Mouse (Mus musculus) limb, embryonic 13.5 days (tissue): ENCODE measurements around the gene Gba. TPM values are rescaled to one million over a fixed set of nuclear protein-coding genes. Genes with fewer than 3 reads are reported as not detected.
A peak's percentile ranks its signal among the peaks of the same experiment; 100 is the strongest.

Experiments used
- ATAC-seq: fragments of 200-750 bp; cut with Nextera tagmentation; 2 replicates; pipeline ENCODE4 v1.8.0; 2017; ENCODE audit warnings: low read depth, moderate number of reproducible peaks, moderate TSS enrichment; ENCODE audit not compliant: low FRiP score
- H3K27ac ChIP-seq: fragments of 300-500 bp; sonication (generic); 2 replicates; pipeline ENCODE4 v1.5.1; 2015; ENCODE audit warnings: inconsistent platforms, mild to moderate bottlenecking, moderate library complexity
- H3K27me3 ChIP-seq: fragments of 300-500 bp; sonication (generic); 2 replicates; pipeline ENCODE4 v1.6.1; 2015; ENCODE audit warnings: mild to moderate bottlenecking, inconsistent platforms
- H3K36me3 ChIP-seq: fragments of 300-500 bp; sonication (generic); 2 replicates; pipeline ENCODE4 v1.6.1; 2015; ENCODE audit warnings: inconsistent platforms, mild to moderate bottlenecking, moderate library complexity
- H3K4me1 ChIP-seq: fragments of 300-500 bp; sonication (generic); 2 replicates; pipeline ENCODE4 v1.6.1; 2015; ENCODE audit warnings: inconsistent platforms
- H3K4me2 ChIP-seq: fragments of 300-500 bp; sonication (generic); replicated peaks from 2 replicates; pipeline ENCODE4 v1.6.1; 2015; ENCODE audit warnings: inconsistent platforms, mild to moderate bottlenecking, moderate library complexity
- H3K4me3 ChIP-seq: fragments of 300-500 bp; sonication (generic); 2 replicates; pipeline ENCODE4 v1.5.1; 2015; ENCODE audit warnings: moderate library complexity, mild to moderate bottlenecking, inconsistent platforms
- H3K9ac ChIP-seq: fragments of 300-500 bp; sonication (generic); 2 replicates; pipeline ENCODE4 v1.6.1; 2015; ENCODE audit warnings: mild to moderate bottlenecking, inconsistent platforms
- H3K9me3 ChIP-seq: fragments of 300-500 bp; sonication (generic); 2 replicates; pipeline ENCODE4 v1.6.1; 2016; ENCODE audit warnings: inconsistent platforms
- WGBS: fragments of 180-500 bp; shearing (Covaris S2); methylation state at CpG from one replicate; pipeline ENCODE4 v1.1.7; 2015; 5-methylcytosine and 5-hydroxymethylcytosine counted together
- polyA plus RNA-seq: library from polyadenylated mRNA; unstranded; fragments of >200 nt; fragmentation: Nextera tagmentation; extraction: Ambion mirVana; gene quantifications from 2 replicates; pipeline ENCODE4 v1.2.1, GENCODE M21; 2015

Gba gene
- polyA plus RNA-seq, 1 experiment from 2014 or later, result 35.6 TPM

DNA sequence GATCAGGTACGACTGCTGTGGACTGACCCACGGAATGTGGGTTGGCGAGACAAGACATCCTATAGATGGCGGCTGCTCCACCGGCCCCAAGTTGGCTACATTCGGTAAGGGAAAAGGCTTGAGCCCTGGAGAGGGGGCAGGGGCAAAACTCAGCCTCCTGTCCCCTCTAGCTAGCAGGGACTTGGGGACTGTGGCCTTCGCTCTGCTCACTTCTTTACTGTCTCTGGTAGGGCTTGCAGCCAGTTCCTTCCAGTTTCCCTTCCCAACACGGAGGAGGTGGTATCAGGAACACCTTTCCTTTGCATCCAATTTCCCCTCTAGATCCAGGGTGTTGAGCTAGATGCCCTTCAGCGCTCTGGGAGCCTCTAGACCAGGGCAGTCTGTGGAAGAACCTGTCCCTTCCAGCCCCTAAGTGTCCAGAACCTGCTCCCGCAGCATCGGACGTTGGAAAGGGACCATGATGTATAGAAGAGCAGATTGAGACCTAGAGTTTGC lies 22.6 kb downstream of the Gba start:
- Histone ChIP-seq H3K27me3 (peaks cover 13% of the 10 kb centered on the region), H3K9me3 (no peaks in the 10 kb centered on the region), H3K9ac (peak overlapping the region; percentile 64; the same call in 1 of the 2 replicates), H3K4me3 (no peak overlapping the region), H3K27ac (no peak overlapping the region), H3K36me3 (peaks cover 44% of the 10 kb centered on the region), H3K4me1 (peaks cover 41% of the 10 kb centered on the region), H3K4me2 (peak overlapping the region; percentile 85)
- no peak for ATAC-seq
- 61% methylated on average over 12 of the region's 12 CpGs for WGBS

GRCm38 (mm10) chr3:89225918-89226317 lies 23.2 kb downstream of the Gba start:
- H3K27me3 ChIP-seq, result peaks cover 16% of the 10 kb centered on the region

DNA sequence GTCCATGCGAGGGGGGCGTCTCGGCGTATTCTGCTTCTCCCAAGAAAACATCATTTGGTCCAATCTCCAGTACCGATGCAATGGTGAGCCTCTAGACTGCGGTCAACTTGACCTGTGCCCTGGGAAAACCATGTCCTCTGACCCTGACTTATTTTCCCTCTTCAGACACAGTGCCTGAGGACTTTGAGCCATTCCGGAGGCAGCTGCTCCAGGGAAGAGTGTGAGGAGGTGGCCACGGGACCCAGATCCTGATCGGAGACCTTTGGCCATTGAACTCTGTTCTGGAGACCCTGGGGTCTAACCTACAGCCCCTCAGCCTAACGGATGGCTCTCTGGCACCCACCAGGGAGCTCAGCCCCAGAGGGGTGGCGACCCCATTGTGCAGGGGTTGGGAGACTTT lies 23.6 kb downstream of the Gba start:
- no peak overlapping the region for H3K27ac ChIP-seq
- 26% methylated on average over 11 of the region's 11 CpGs for WGBS

More at GRCm38 (mm10) chr3:89225918-89226317, 23.2 kb downstream of the Gba start:
- WGBS, result 53% methylated on average over 4 of the region's 4 CpGs
- Histone ChIP-seq H3K9me3 (no peaks in the 10 kb centered on the region), H3K4me3 (peak overlapping the region; percentile 46), H3K4me2 (peak overlapping the region; percentile 85), H3K36me3 (peaks cover 42% of the 10 kb centered on the region), H3K9ac (peak overlapping the region; percentile 64), H3K27ac (no peak overlapping the region), H3K4me1 (peaks cover 41% of the 10 kb centered on the region)
- ATAC-seq, result no peak

DNA sequence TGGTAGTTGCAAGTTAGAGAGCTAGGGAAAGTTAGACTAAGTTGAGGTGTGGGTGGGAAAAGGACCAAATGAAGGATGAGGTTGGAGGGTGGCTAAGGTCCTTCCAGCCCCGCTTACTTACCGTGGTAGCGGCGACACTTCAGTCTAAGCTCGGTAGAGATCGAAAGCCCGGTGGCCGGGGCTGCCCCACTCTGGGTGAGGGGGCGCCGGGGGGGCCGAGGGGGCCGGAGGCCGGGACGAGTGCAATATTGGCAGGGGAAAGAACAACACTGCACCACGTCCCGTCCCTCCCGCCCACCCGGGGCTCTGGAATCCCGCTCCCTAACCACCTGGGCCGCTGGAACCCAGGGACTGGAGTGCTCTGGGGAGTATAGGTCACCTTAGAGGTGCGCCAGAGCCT lies 24.2 kb downstream of the Gba start, which contains the start of gene Mtx1:
Mtx1 (minus strand) TSS at position 189 of the 400 bp plus-strand sequence.
- peaks cover 23% of the 10 kb centered on the region for H3K27me3 ChIP-seq

More for the DNA sequence above, 23.6 kb downstream of the Gba start:
- Histone ChIP-seq H3K9ac (peak overlapping the region; percentile 64), H3K4me1 (peaks cover 41% of the 10 kb centered on the region), H3K4me2 (peak overlapping the region; percentile 85), H3K9me3 (no peaks in the 10 kb centered on the region), H3K4me3 (peak overlapping the region; percentile 46), H3K36me3 (peaks cover 37% of the 10 kb centered on the region), H3K27me3 (peaks cover 20% of the 10 kb centered on the region)
- no peak for ATAC-seq

GRCm38 (mm10) chr3:89227307-89228179 lies 24.8 kb downstream of the Gba start:
- 3% methylated on average over 41 of the region's 41 CpGs for WGBS
- Histone ChIP-seq H3K4me2 (peak overlapping the region; percentile 85), H3K4me3 (peak overlapping the region; percentile 46), H3K36me3 (peaks cover 31% of the 10 kb centered on the region), H3K9ac (peak overlapping the region; percentile 64), H3K4me1 (peaks cover 41% of the 10 kb centered on the region), H3K9me3 (no peaks in the 10 kb centered on the region), H3K27ac (peak overlapping the region; percentile 88), H3K27me3 (peaks cover 25% of the 10 kb centered on the region)
- peak; percentile 93 for ATAC-seq

More for the DNA sequence above, 24.2 kb downstream of the Gba start, which contains the start of gene Mtx1:
- H3K4me2 ChIP-seq, result peak within 1 kb of the TSS; percentile 85
- peak within 1 kb of the TSS; percentile 64 for H3K9ac ChIP-seq
- H3K27ac ChIP-seq, result peak within 1 kb of the TSS; percentile 88
- ATAC-seq, result no peak; the same call in 1 of the 2 replicates
- H3K4me3 ChIP-seq, result peak within 1 kb of the TSS; percentile 46
- peaks cover 41% of the 10 kb centered on the region for H3K4me1 ChIP-seq
- WGBS, result 3% methylated on average over 21 of the region's 21 CpGs
- no peaks in the 10 kb centered on the region for H3K9me3 ChIP-seq
- peaks cover 32% of the 10 kb centered on the region for H3K36me3 ChIP-seq

- H3K9ac ChIP-seq, result peak overlapping the region; percentile 64
- 0% methylated on average over 20 of the region's 20 CpGs for WGBS
- peaks cover 25% of the 10 kb centered on the region for H3K36me3 ChIP-seq
- peaks cover 25% of the 10 kb centered on the region for H3K27me3 ChIP-seq
- peaks cover 41% of the 10 kb centered on the region for H3K4me1 ChIP-seq
- H3K27ac ChIP-seq, result peak overlapping the region; percentile 88; the same call in 1 of the 2 replicates
- ATAC-seq, result peak; percentile 54; the same call in 1 of the 2 replicates
- H3K9me3 ChIP-seq, result no peaks in the 10 kb centered on the region
- H3K4me3 ChIP-seq, result peak overlapping the region; percentile 46
- H3K4me2 ChIP-seq, result peak overlapping the region; percentile 85
Observed at GRCm38 (mm10) chr3:89228180-89228549, 25.4 kb downstream of the Gba start.

DNA sequence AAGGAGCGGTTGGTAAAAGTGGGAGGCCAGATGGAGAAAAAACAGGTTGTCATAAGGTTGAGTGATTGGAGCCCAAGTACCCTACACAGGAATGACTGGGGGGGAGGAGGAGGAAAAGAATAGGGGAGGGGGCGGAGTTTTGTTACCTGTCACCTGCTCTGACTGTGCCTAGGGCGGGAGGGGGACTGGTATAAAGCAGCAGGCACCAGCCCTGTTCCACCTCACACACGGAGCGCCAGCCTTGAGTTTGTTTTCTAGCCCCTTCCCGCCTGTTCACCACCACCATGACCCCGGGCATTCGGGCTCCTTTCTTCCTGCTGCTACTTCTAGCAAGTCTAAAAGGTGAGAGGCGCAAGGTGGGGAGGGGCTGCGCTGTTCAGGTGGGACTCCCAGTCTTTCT lies 26.1 kb downstream of the Gba start, which contains the start of gene Muc1:
Muc1 (plus strand) TSS at position 222 of the 400 bp plus-strand sequence.
- H3K9ac ChIP-seq, result peak within 1 kb of the TSS; percentile 64
- ATAC-seq, result no peak
- peak within 1 kb of the TSS; percentile 46 for H3K4me3 ChIP-seq
- no peaks in the 10 kb centered on the region for H3K9me3 ChIP-seq
- peak within 1 kb of the TSS; percentile 85 for H3K4me2 ChIP-seq
- WGBS, result 31% methylated on average over 10 of the region's 10 CpGs
- H3K27me3 ChIP-seq, result peaks cover 25% of the 10 kb centered on the region
- H3K36me3 ChIP-seq, result peaks cover 20% of the 10 kb centered on the region
- peaks cover 41% of the 10 kb centered on the region for H3K4me1 ChIP-seq
- H3K27ac ChIP-seq, result peak within 1 kb of the TSS; percentile 88; the same call in 1 of the 2 replicates

- Histone ChIP-seq H3K4me2 (peak overlapping the region; percentile 85), H3K36me3 (peaks cover 21% of the 10 kb centered on the region), H3K4me3 (no peak overlapping the region), H3K27ac (no peak overlapping the region), H3K27me3 (peaks cover 25% of the 10 kb centered on the region), H3K9me3 (no peaks in the 10 kb centered on the region), H3K9ac (no peak overlapping the region), H3K4me1 (peaks cover 41% of the 10 kb centered on the region)
- ATAC-seq, result no peak
- WGBS, result 58% methylated on average over 4 of the region's 4 CpGs
Observed at GRCm38 (mm10) chr3:89229276-89229675, 26.5 kb downstream of the Gba start.

DNA sequence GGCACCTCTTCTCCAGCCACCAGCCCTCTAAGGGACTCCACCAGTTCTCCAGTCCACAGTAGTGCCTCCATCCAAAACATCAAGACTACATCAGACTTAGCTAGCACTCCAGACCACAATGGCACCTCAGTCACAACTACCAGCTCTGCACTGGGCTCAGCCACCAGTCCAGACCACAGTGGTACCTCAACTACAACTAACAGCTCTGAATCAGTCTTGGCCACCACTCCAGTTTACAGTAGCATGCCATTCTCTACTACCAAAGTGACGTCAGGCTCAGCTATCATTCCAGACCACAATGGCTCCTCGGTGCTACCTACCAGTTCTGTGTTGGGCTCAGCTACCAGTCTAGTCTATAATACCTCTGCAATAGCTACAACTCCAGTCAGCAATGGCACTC lies 27.8 kb downstream of the Gba start:
- Histone ChIP-seq H3K36me3 (peaks cover 20% of the 10 kb centered on the region), H3K9ac (no peak overlapping the region), H3K27ac (no peak overlapping the region), H3K4me3 (no peak overlapping the region), H3K4me1 (peaks cover 34% of the 10 kb centered on the region), H3K4me2 (no peak overlapping the region), H3K27me3 (peaks cover 25% of the 10 kb centered on the region), H3K9me3 (no peaks in the 10 kb centered on the region)
- 84% methylated on average over 2 of the region's 2 CpGs for WGBS
- ATAC-seq, result no peak

DNA sequence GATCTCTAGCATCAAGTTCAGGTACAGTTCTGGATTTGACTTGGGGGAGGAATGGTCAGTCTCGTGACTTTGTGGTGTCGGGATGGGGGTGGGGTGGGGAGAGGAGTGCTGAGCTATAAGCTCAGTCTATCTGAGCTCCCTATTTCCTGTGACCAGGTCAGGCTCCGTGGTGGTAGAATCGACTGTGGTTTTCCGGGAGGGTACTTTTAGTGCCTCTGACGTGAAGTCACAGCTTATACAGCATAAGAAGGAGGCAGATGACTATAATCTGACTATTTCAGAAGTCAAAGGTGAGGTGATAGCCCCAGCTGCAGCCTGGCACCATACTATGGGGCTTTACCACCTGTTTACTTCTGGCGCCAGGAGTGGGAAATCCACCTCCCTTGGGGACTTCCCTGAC lies 28.6 kb downstream of the Gba start:
- no peak overlapping the region for H3K4me3 ChIP-seq
- peaks cover 25% of the 10 kb centered on the region for H3K27me3 ChIP-seq
- ATAC-seq, result no peak
- no peak overlapping the region for H3K4me2 ChIP-seq
- no peak overlapping the region for H3K9ac ChIP-seq
- H3K27ac ChIP-seq, result no peak overlapping the region
- peaks cover 26% of the 10 kb centered on the region for H3K4me1 ChIP-seq
- no peaks in the 10 kb centered on the region for H3K9me3 ChIP-seq
- peaks cover 26% of the 10 kb centered on the region for H3K36me3 ChIP-seq
- 58% methylated on average over 7 of the region's 7 CpGs for WGBS

GRCm38 (mm10) chr3:89231772-89232275 lies 29.1 kb downstream of the Gba start:
- Histone ChIP-seq H3K9ac (no peak overlapping the region), H3K9me3 (no peaks in the 10 kb centered on the region), H3K27ac (no peak overlapping the region), H3K27me3 (peaks cover 25% of the 10 kb centered on the region), H3K4me3 (no peak overlapping the region), H3K4me1 (peaks cover 22% of the 10 kb centered on the region), H3K4me2 (no peak overlapping the region), H3K36me3 (peaks cover 31% of the 10 kb centered on the region)
- no peak for ATAC-seq
- 74% methylated on average over 16 of the region's 16 CpGs for WGBS

DNA sequence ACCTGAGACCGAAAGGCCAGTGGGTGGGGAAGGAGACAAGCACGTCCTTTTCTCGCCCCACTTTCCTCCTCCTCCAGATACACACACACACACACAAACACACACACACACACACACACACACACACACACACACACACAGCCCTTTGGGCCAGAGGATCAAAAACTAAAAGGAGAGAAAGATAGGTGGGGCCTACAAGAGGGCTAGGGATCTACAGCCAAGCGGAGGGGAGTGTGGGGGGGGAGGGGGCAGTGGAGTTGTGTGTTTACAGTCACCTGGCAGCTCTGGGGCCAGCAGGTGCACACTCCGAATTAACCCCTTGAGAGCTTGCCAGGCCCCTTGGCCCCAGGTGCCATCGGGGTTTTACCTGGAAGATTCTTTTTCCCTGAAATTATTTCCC lies 29.9 kb downstream of the Gba start:
- WGBS, result 54% methylated on average over 6 of the region's 6 CpGs
- Histone ChIP-seq H3K27ac (no peak overlapping the region), H3K9me3 (no peaks in the 10 kb centered on the region), H3K4me1 (peaks cover 15% of the 10 kb centered on the region), H3K4me2 (no peak overlapping the region), H3K27me3 (peaks cover 25% of the 10 kb centered on the region), H3K4me3 (no peak overlapping the region), H3K9ac (no peak overlapping the region), H3K36me3 (peaks cover 37% of the 10 kb centered on the region)
- no peak for ATAC-seq
